Mouse (Mus musculus): ENCODE results near the gene Vps45. TPM values are rescaled to one million over a fixed set of nuclear protein-coding genes. Genes with fewer than 3 reads are reported as not detected.
"Not testable (repeated sequence)": the region's sequence is repeated elsewhere in the genome, so short reads cannot be mapped to it uniquely, and the experiment has no call there.

Vps45 gene
- polyA plus RNA-seq, 1 experiment from 2014 or later: 28.5 TPM

GRCm38 (mm10) chr3:96050779-96051178, 7.5 kb downstream of the Vps45 start:
- ATAC-seq: no peak
- no peaks in the 10 kb centered on the region for H3K36me3 ChIP-seq (ENCODE audit: control insufficient read depth, insufficient read depth, low read length)
- H3K4me1 ChIP-seq (ENCODE audit: control insufficient read depth, insufficient read depth, low read length): no peaks in the 10 kb centered on the region
- WGBS: 79% methylated on average over 7 of the region's 7 CpGs
- H3K4me2 ChIP-seq (ENCODE audit: low read depth, low read length): no peak overlapping the region
- H3K9ac ChIP-seq (ENCODE audit: low read depth, low read length): no peak overlapping the region
- H3K9me3 ChIP-seq (ENCODE audit: control insufficient read depth, low read length): no peaks in the 10 kb centered on the region
- H3K27ac ChIP-seq (ENCODE audit: low read length): no peak overlapping the region
- H3K27me3 ChIP-seq (replicated peaks; ENCODE audit: control insufficient read depth, insufficient read depth, low read length): no peaks in the 10 kb centered on the region
- no peak overlapping the region for H3K4me3 ChIP-seq (ENCODE audit: low read length)

GRCm38 (mm10) chr3:96044559-96044958, 13.7 kb downstream of the Vps45 start:
- H3K9me3 ChIP-seq (ENCODE audit: control insufficient read depth, low read length); H3K36me3 ChIP-seq (ENCODE audit: control insufficient read depth, insufficient read depth, low read length); H3K9ac ChIP-seq (ENCODE audit: low read depth, low read length); H3K4me1 ChIP-seq (ENCODE audit: control insufficient read depth, insufficient read depth, low read length); H3K27me3 ChIP-seq (replicated peaks; ENCODE audit: control insufficient read depth, insufficient read depth, low read length); H3K4me3 ChIP-seq (ENCODE audit: low read length); H3K27ac ChIP-seq (ENCODE audit: low read length); H3K4me2 ChIP-seq (ENCODE audit: low read depth, low read length); ATAC-seq: not testable (repeated sequence)
- 95% methylated on average over 3 of the region's 3 CpGs for WGBS

GRCm38 (mm10) chr3:96043104-96043503, 15.2 kb downstream of the Vps45 start:
- Histone ChIP-seq H3K4me2 (ENCODE audit: low read depth, low read length) (no peak overlapping the region), H3K9ac (ENCODE audit: low read depth, low read length) (no peak overlapping the region), H3K9me3 (ENCODE audit: control insufficient read depth, low read length) (no peaks in the 10 kb centered on the region), H3K36me3 (ENCODE audit: control insufficient read depth, insufficient read depth, low read length) (no peaks in the 10 kb centered on the region), H3K27ac (ENCODE audit: low read length) (no peak overlapping the region), H3K27me3 (replicated peaks; ENCODE audit: control insufficient read depth, insufficient read depth, low read length) (no peaks in the 10 kb centered on the region), H3K4me3 (ENCODE audit: low read length) (no peak overlapping the region), H3K4me1 (ENCODE audit: control insufficient read depth, insufficient read depth, low read length) (no peaks in the 10 kb centered on the region)
- no peak for ATAC-seq
- 84% methylated on average over 1 of the region's 1 CpGs for WGBS

GRCm38 (mm10) chr3:96041079-96041478, 17.2 kb downstream of the Vps45 start:
- 95% methylated on average over 6 of the region's 6 CpGs for WGBS
- Histone ChIP-seq H3K9me3 (ENCODE audit: control insufficient read depth, low read length) (no peaks in the 10 kb centered on the region), H3K36me3 (ENCODE audit: control insufficient read depth, insufficient read depth, low read length) (0 out of 2 replicates have a peak, but pooled peaks cover 2% of the 10 kb centered on the region), H3K27me3 (replicated peaks; ENCODE audit: control insufficient read depth, insufficient read depth, low read length) (no peaks in the 10 kb centered on the region), H3K9ac (ENCODE audit: low read depth, low read length) (no peak overlapping the region), H3K27ac (ENCODE audit: low read length) (no peak overlapping the region), H3K4me1 (ENCODE audit: control insufficient read depth, insufficient read depth, low read length) (no peaks in the 10 kb centered on the region), H3K4me2 (ENCODE audit: low read depth, low read length) (no peak overlapping the region), H3K4me3 (ENCODE audit: low read length) (no peak overlapping the region)
- ATAC-seq: no peak

DNA sequence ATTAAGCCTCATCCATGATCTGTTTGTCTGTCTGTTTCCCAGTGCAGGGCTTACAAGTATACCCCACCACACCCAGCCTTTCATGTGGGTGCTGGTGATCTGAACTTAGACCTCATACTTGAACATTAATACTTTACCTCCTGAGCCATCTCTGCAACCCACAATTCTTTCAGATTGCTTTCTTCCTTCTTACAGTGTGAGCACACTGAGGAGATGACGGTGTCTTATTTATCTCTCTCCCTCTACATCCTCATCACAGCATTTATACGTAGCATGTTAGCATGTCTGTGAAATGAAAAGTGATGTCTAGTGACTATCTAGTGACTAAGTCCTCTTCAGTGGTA, 17.6 kb downstream of the Vps45 start:
- H3K27me3 ChIP-seq (replicated peaks; ENCODE audit: control insufficient read depth, insufficient read depth, low read length): no peaks in the 10 kb centered on the region
- H3K4me1 ChIP-seq (ENCODE audit: control insufficient read depth, insufficient read depth, low read length): no peaks in the 10 kb centered on the region
- no peak overlapping the region for H3K27ac ChIP-seq (ENCODE audit: low read length)
- no peaks in the 10 kb centered on the region for H3K9me3 ChIP-seq (ENCODE audit: control insufficient read depth, low read length)
- no peak overlapping the region for H3K4me3 ChIP-seq (ENCODE audit: low read length)
- WGBS: 87% methylated on average over 2 of the region's 2 CpGs
- H3K4me2 ChIP-seq (ENCODE audit: low read depth, low read length): no peak overlapping the region
- ATAC-seq: no peak
- H3K9ac ChIP-seq (ENCODE audit: low read depth, low read length): no peak overlapping the region
- H3K36me3 ChIP-seq (ENCODE audit: control insufficient read depth, insufficient read depth, low read length): 0 out of 2 replicates have a peak, but pooled peaks cover 2% of the 10 kb centered on the region

- Histone ChIP-seq H3K4me2 (ENCODE audit: low read depth, low read length) (no peak overlapping the region), H3K27me3 (replicated peaks; ENCODE audit: control insufficient read depth, insufficient read depth, low read length) (no peaks in the 10 kb centered on the region), H3K4me1 (ENCODE audit: control insufficient read depth, insufficient read depth, low read length) (no peaks in the 10 kb centered on the region), H3K9ac (ENCODE audit: low read depth, low read length) (no peak overlapping the region), H3K36me3 (ENCODE audit: control insufficient read depth, insufficient read depth, low read length) (0 out of 2 replicates have a peak, but pooled peaks cover 2% of the 10 kb centered on the region), H3K9me3 (ENCODE audit: control insufficient read depth, low read length) (no peaks in the 10 kb centered on the region), H3K27ac (ENCODE audit: low read length) (no peak overlapping the region), H3K4me3 (ENCODE audit: low read length) (no peak overlapping the region)
- 79% methylated on average over 9 of the region's 9 CpGs for WGBS
- ATAC-seq: no peak
Observed at GRCm38 (mm10) chr3:96039857-96040662, 18.2 kb downstream of the Vps45 start.

GRCm38 (mm10) chr3:96038851-96039250, 19.4 kb downstream of the Vps45 start:
- Histone ChIP-seq H3K9me3 (ENCODE audit: control insufficient read depth, low read length) (no peaks in the 10 kb centered on the region), H3K4me3 (ENCODE audit: low read length) (no peak overlapping the region), H3K27ac (ENCODE audit: low read length) (no peak overlapping the region), H3K36me3 (ENCODE audit: control insufficient read depth, insufficient read depth, low read length) (0 out of 2 replicates have a peak, but pooled peaks cover 2% of the 10 kb centered on the region), H3K4me2 (ENCODE audit: low read depth, low read length) (no peak overlapping the region), H3K4me1 (ENCODE audit: control insufficient read depth, insufficient read depth, low read length) (no peaks in the 10 kb centered on the region), H3K27me3 (replicated peaks; ENCODE audit: control insufficient read depth, insufficient read depth, low read length) (no peaks in the 10 kb centered on the region), H3K9ac (ENCODE audit: low read depth, low read length) (no peak overlapping the region)
- 93% methylated on average over 4 of the region's 4 CpGs for WGBS
- no peak for ATAC-seq

- no peak overlapping the region for H3K4me2 ChIP-seq (ENCODE audit: low read depth, low read length)
- H3K4me3 ChIP-seq (ENCODE audit: low read length): no peak overlapping the region
- no peak overlapping the region for H3K27ac ChIP-seq (ENCODE audit: low read length)
- ATAC-seq: no peak
- H3K27me3 ChIP-seq (replicated peaks; ENCODE audit: control insufficient read depth, insufficient read depth, low read length): no peaks in the 10 kb centered on the region
- no peaks in the 10 kb centered on the region for H3K9me3 ChIP-seq (ENCODE audit: control insufficient read depth, low read length)
- 0 out of 2 replicates have a peak, but pooled peaks cover 2% of the 10 kb centered on the region for H3K36me3 ChIP-seq (ENCODE audit: control insufficient read depth, insufficient read depth, low read length)
- WGBS: 88% methylated on average over 5 of the region's 5 CpGs
- H3K4me1 ChIP-seq (ENCODE audit: control insufficient read depth, insufficient read depth, low read length): no peaks in the 10 kb centered on the region; the same call in 1 of the 2 replicates
- H3K9ac ChIP-seq (ENCODE audit: low read depth, low read length): no peak overlapping the region
Observed at GRCm38 (mm10) chr3:96038156-96038555, 20.1 kb downstream of the Vps45 start.

DNA sequence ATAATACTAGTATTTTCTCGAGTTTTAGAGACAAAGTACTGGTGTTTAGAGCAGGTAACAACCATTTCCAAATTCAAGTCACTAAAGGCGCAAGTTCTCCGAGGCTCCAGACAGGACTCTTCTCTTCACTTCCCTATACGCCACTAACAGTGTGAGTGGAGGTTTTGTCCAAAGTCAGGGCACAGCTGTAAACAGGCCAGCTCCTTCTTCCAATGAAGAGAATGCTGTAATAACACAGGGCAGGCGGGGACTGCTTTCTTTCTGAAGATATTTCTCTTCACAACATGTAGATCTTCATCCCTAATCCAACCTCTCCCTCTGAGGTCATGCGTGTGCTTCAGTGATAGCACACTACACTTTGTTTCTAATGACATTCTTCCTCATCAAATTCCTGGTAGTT, 21.5 kb downstream of the Vps45 start:
- Histone ChIP-seq H3K36me3 (ENCODE audit: control insufficient read depth, insufficient read depth, low read length) (0 out of 2 replicates have a peak, but pooled peaks cover 2% of the 10 kb centered on the region), H3K4me1 (ENCODE audit: control insufficient read depth, insufficient read depth, low read length) (no peaks in the 10 kb centered on the region; the same call in 1 of the 2 replicates), H3K4me3 (ENCODE audit: low read length) (no peak overlapping the region), H3K27me3 (replicated peaks; ENCODE audit: control insufficient read depth, insufficient read depth, low read length) (no peaks in the 10 kb centered on the region), H3K9me3 (ENCODE audit: control insufficient read depth, low read length) (no peaks in the 10 kb centered on the region), H3K27ac (ENCODE audit: low read length) (no peak overlapping the region), H3K9ac (ENCODE audit: low read depth, low read length) (no peak overlapping the region), H3K4me2 (ENCODE audit: low read depth, low read length) (no peak overlapping the region)
- WGBS: 88% methylated on average over 6 of the region's 6 CpGs
- ATAC-seq: no peak
